Mouse (Mus musculus) megakaryocyte, embryonic 14.5 days (primary cell): ENCODE data around the gene Ccnt2.

Experiments
- FLI1 ChIP-seq: IDR thresholded peaks from 2 replicates; pipeline ENCODE4 v1.6.1; 2012; ENCODE audit warnings: low read length, inconsistent platforms, mixed read lengths
- GATA1 ChIP-seq: IDR thresholded peaks from 3 replicates; pipeline ENCODE4 v1.6.1; 2012; ENCODE audit warnings: mixed read lengths, low read length, inconsistent platforms, borderline replicate concordance

- TF ChIP-seq GATA1 (no peak), FLI1 (no peak)
Observed at GRCm38 (mm10) chr1:127833714-127834113, 59.8 kb downstream of the Ccnt2 start.
